Mouse (Mus musculus): ENCODE measurements around the gene Clstn1. TPM values are rescaled to one million over a fixed set of nuclear protein-coding genes. Genes with fewer than 3 reads are reported as not detected.

Gene Clstn1
- total and polyA plus RNA-seq, 2 experiments from 2014 or later, result 209 to 565 TPM

DNA sequence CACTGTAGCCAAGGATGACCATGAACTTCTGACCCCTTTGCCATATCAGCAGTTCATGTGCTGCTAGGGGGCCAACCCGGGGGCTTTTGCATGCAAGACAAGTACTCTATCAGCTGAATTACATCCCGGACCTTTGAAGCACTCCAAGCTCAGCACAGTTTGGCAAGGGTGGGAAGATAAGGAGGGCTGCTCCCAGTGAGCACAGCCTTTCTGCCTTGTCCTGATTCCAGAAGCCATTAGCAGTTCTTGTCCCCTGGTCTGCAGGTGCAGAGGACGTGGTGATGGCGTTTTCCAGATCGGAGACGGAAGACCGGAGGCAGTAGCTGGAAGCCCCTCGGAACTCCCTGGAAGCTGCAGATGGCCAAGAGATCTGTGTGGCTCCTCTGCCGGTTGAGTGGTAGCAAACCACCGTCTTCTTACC, 22.3 kb upstream of the Clstn1 start:
- DNase-seq (ENCODE audit: low spot score), result no peak
- Histone ChIP-seq H3K9ac (replicated peaks; ENCODE audit: low read length, poor library complexity, severe bottlenecking) (no peak overlapping the region), H3K4me3 (ENCODE audit: low read depth, low read length) (no peak overlapping the region), H3K4me1 (ENCODE audit: insufficient read depth, low read length) (peaks cover 4% of the 10 kb centered on the region), H3K27me3 (ENCODE audit: insufficient read depth, low read length) (no peaks in the 10 kb centered on the region), H3K36me3 (ENCODE audit: insufficient read depth, low read length) (no peaks in the 10 kb centered on the region; the same call in 1 of the 2 replicates), H3K4me2 (ENCODE audit: low read depth, low read length, poor library complexity, severe bottlenecking) (no peak overlapping the region), H3K9me3 (ENCODE audit: low read length) (no peaks in the 10 kb centered on the region), H3K27ac (ENCODE audit: low read depth, low read length) (peak overlapping the region; percentile 2; the same call in 1 of the 2 replicates)
- no peak for ATAC-seq (ENCODE audit: low FRiP score)
- WGBS, result 91% methylated on average over 10 of the region's 10 CpGs
- no peak for TF ChIP-seq CTCF (IDR thresholded peaks at IDR 0.05)

DNA sequence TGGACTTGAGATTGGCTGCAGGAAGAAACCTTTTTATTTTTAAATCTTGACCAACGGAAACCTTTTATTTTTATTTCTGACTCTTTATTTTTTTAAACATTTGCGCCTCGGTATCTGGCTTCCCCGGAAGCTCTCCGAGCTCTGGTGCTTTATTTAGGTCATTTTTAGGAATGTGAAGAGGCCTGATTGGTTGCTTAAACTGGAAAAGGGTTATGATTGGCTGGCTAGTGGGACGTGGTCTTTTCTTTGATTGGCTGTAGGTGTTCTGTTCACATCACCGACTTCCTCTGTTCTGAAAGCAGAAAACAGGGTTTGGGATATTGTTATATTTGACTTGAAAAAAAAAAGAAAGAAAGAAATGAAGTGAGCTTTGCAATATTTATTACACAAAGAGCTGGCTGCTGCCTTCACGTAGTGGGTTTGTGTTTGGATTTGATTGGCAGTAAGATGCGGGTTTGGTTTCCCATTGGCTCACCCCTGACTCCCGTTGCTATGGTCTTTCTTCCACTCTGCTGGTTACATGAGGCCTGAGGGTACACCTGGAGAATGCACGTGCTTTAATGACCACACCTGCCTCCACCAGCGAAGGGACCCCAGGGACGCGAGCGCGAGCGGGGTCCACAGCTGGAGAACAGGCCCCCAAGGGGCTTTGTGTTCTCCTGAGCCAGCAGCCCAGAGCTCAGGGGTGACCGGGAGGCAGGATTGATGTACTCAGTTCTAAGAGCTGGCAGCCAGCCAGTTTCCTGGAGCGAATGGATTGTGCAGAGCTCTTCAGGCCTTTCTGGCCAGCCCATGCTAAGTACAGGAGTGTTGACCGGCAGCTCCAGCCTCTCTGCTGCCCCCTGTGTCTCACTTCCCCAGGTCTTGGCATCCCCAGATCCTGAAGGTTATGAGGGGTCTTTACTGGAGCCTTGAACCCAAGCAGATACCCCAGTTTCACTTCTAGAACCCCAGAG, 21.5 kb upstream of the Clstn1 start:
- peak overlapping the region; percentile 84 for H3K27ac ChIP-seq (ENCODE audit: low read depth, low read length)
- no peaks in the 10 kb centered on the region for H3K27me3 ChIP-seq (ENCODE audit: insufficient read depth, low read length)
- peak overlapping the region; percentile 15 for H3K4me2 ChIP-seq (ENCODE audit: low read depth, low read length, poor library complexity, severe bottlenecking)
- TF ChIP-seq CTCF (IDR thresholded peaks at IDR 0.05), result peak; percentile 56
- peak; percentile 95 for DNase-seq (ENCODE audit: low spot score)
- H3K9ac ChIP-seq (replicated peaks; ENCODE audit: low read length, poor library complexity, severe bottlenecking), result no peak overlapping the region
- ATAC-seq (ENCODE audit: low FRiP score), result peak; percentile 55
- 40% methylated on average over 20 of the region's 20 CpGs for WGBS
- H3K9me3 ChIP-seq (ENCODE audit: low read length), result no peaks in the 10 kb centered on the region
- no peak overlapping the region for H3K4me3 ChIP-seq (ENCODE audit: low read depth, low read length)
- H3K36me3 ChIP-seq (ENCODE audit: insufficient read depth, low read length), result no peaks in the 10 kb centered on the region
- H3K4me1 ChIP-seq (ENCODE audit: insufficient read depth, low read length), result peaks cover 4% of the 10 kb centered on the region

DNA sequence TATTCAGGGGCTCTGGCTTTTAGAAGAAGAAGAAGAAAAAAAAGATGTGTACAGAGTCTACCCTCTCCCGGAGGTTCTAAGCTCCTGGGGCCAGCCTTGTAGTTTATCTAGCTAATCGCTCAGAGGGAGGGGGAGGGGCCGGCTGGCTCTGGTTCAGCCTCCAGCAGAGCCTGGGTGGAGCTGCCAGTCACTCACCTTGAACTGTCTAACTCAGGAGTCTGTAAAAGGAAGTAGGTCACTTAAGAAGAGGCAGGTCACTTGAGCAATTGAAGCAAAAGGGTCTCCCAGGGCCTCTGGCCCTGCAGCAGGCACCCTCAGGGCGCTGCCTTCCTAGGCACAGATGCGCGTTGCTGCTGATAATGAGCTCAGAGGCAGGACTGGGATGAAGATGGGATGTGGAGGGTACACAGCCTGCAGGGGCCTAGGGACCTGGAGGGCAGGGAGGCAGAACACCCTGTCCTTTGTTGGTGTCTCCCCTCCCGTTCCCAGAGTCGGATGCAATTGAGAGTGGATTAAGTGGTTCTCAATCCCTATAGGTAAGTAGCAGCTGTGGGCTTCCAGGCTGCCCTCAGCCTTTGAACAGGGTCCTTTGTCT, 18.7 kb upstream of the Clstn1 start:
- H3K27ac ChIP-seq (ENCODE audit: low read depth, low read length), result no peak overlapping the region
- WGBS, result 20% methylated on average over 8 of the region's 8 CpGs
- H3K4me3 ChIP-seq (ENCODE audit: low read depth, low read length), result no peak overlapping the region
- no peaks in the 10 kb centered on the region for H3K36me3 ChIP-seq (ENCODE audit: insufficient read depth, low read length)
- no peak overlapping the region for H3K9ac ChIP-seq (replicated peaks; ENCODE audit: low read length, poor library complexity, severe bottlenecking)
- H3K4me2 ChIP-seq (ENCODE audit: low read depth, low read length, poor library complexity, severe bottlenecking), result no peak overlapping the region
- DNase-seq (ENCODE audit: low spot score) (no peak), ATAC-seq (ENCODE audit: low FRiP score) (no peak)
- H3K9me3 ChIP-seq (ENCODE audit: low read length), result no peaks in the 10 kb centered on the region
- H3K4me1 ChIP-seq (ENCODE audit: insufficient read depth, low read length), result peaks cover 4% of the 10 kb centered on the region
- no peaks in the 10 kb centered on the region for H3K27me3 ChIP-seq (ENCODE audit: insufficient read depth, low read length)
- TF ChIP-seq CTCF (IDR thresholded peaks at IDR 0.05), result no peak

DNA sequence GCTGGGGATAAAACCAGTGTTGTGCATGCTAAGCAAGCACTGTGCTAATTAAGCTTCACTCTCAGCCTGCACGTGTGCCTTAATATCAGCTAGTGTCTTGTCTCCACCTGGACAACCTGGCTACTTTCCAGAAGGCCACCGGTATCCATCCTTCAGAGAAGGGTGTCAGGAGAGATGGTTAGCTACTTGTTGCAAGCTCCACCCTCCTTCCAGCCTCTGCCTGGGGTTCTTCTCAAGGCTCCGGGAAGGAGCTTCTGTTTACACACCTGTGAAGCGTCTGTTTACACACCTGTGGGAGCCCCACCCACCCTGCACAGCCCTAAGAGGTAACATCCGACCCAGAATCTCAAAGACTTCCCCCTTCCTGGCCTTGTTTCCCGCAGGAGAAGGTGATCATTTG, 17.6 kb upstream of the Clstn1 start:
- DNase-seq (ENCODE audit: low spot score) (no peak), ATAC-seq (ENCODE audit: low FRiP score) (no peak)
- peaks cover 4% of the 10 kb centered on the region for H3K4me1 ChIP-seq (ENCODE audit: insufficient read depth, low read length)
- no peak for TF ChIP-seq CTCF (IDR thresholded peaks at IDR 0.05)
- H3K36me3 ChIP-seq (ENCODE audit: insufficient read depth, low read length), result no peaks in the 10 kb centered on the region
- H3K9me3 ChIP-seq (ENCODE audit: low read length), result no peaks in the 10 kb centered on the region
- H3K9ac ChIP-seq (replicated peaks; ENCODE audit: low read length, poor library complexity, severe bottlenecking), result no peak overlapping the region
- H3K4me3 ChIP-seq (ENCODE audit: low read depth, low read length), result no peak overlapping the region
- H3K27me3 ChIP-seq (ENCODE audit: insufficient read depth, low read length), result no peaks in the 10 kb centered on the region
- H3K4me2 ChIP-seq (ENCODE audit: low read depth, low read length, poor library complexity, severe bottlenecking), result no peak overlapping the region
- H3K27ac ChIP-seq (ENCODE audit: low read depth, low read length), result no peak overlapping the region
- 75% methylated on average over 6 of the region's 6 CpGs for WGBS

- no peak for TF ChIP-seq CTCF (IDR thresholded peaks at IDR 0.05)
- H3K27ac ChIP-seq (ENCODE audit: low read depth, low read length), result no peak overlapping the region
- H3K36me3 ChIP-seq (ENCODE audit: insufficient read depth, low read length), result no peaks in the 10 kb centered on the region
- 80% methylated on average over 6 of the region's 6 CpGs for WGBS
- H3K9me3 ChIP-seq (ENCODE audit: low read length), result no peaks in the 10 kb centered on the region
- H3K27me3 ChIP-seq (ENCODE audit: insufficient read depth, low read length), result no peaks in the 10 kb centered on the region
- no peak for ATAC-seq (ENCODE audit: low FRiP score)
- H3K4me3 ChIP-seq (ENCODE audit: low read depth, low read length), result no peak overlapping the region
- H3K4me2 ChIP-seq (ENCODE audit: low read depth, low read length, poor library complexity, severe bottlenecking), result no peak overlapping the region
- H3K4me1 ChIP-seq (ENCODE audit: insufficient read depth, low read length), result peaks cover under 1% of the 10 kb centered on the region
- H3K9ac ChIP-seq (replicated peaks; ENCODE audit: low read length, poor library complexity, severe bottlenecking), result no peak overlapping the region
- no peak for DNase-seq (ENCODE audit: low spot score)
Measured at GRCm38 (mm10) chr4:149569781-149570497, 16.3 kb upstream of the Clstn1 start.

All from midbrain, postnatal 0 days (tissue).